19 mouse cellular contexts compared by ENCODE assay signal in genomic region chr19:55711701-55712100, GRCm38 (mm10).
"Had no signal": no experiment of that assay in that cellular context is flagged by ENCODE, and none has a peak within 500 bp of the region (broad histone marks: within the 10 kb centered on the region; RNA-seq: fewer than 3 reads in every experiment).

No protein-coding gene starts in this region.

- ATAC-seq: midbrain, embryonic 16.5 days had no signal

- H3K27me3 ChIP-seq: midbrain, embryonic 12.5 days; neural tube, embryonic 13.5 days; neural tube, embryonic 15.5 days had no signal

- H3K4me2 ChIP-seq: lung, embryonic 14.5 days; midbrain, embryonic 12.5 days; neural tube, embryonic 13.5 days; neural tube, embryonic 15.5 days had no signal

- H3K4me1 ChIP-seq: midbrain, embryonic 10.5 days; midbrain, embryonic 12.5 days; neural tube, embryonic 13.5 days; neural tube, embryonic 15.5 days had no signal

- H3K9ac ChIP-seq: lung, embryonic 14.5 days; midbrain, embryonic 12.5 days; neural tube, embryonic 13.5 days; neural tube, embryonic 15.5 days had no signal

- H3K4me3 ChIP-seq: midbrain, embryonic 10.5 days; midbrain, embryonic 12.5 days; myocyte; neural tube, embryonic 13.5 days; neural tube, embryonic 15.5 days had no signal

- H3K36me3 ChIP-seq: midbrain, embryonic 10.5 days; midbrain, embryonic 12.5 days; neural tube, embryonic 13.5 days; neural tube, embryonic 15.5 days had no signal

- DNase-seq: lung, adult 18-20 months; lung, embryonic 14.5 days; lung, postnatal 10 days; lung, postnatal 4 days; midbrain, embryonic 14.5 days; retina, postnatal 1 day; right cerebral cortex, adult 18-20 months; right cerebral cortex, postnatal 25 days; right cerebral cortex, postnatal 4 days; spleen, adult 18-20 months; thymus, adult 18-20 months; thymus, postnatal 25 days; thymus, postnatal 4 days had no signal

- H3K27ac ChIP-seq: midbrain, embryonic 10.5 days; midbrain, embryonic 12.5 days; neural tube, embryonic 13.5 days; neural tube, embryonic 15.5 days had no signal

- H3K9me3 ChIP-seq: midbrain, embryonic 10.5 days; midbrain, embryonic 12.5 days; neural tube, embryonic 13.5 days; neural tube, embryonic 15.5 days had no signal
